Mouse (Mus musculus) ES-E14 (cell line): Measurements from ENCODE around the gene Gm9046. TPM values are rescaled to one million over a fixed set of nuclear protein-coding genes. Genes with fewer than 3 reads are reported as not detected.
"Not testable (repeated sequence)": the region's sequence is repeated elsewhere in the genome, so short reads cannot be mapped to it uniquely, and the experiment has no call there.

ENCODE experiments used
- DNase-seq: peaks from one replicate; pipeline ENCODE4 v3.0.0-alpha.2; 2013; ENCODE audit warnings: low read depth, low spot score
- H3K27ac ChIP-seq: 2 replicates; pipeline ENCODE4 v1.5.1; 2012; ENCODE audit warnings: low read depth, mild to moderate bottlenecking, low read length, moderate library complexity, mixed read lengths; ENCODE audit not compliant: poor library complexity, insufficient read depth, severe bottlenecking
- H3K36me3 ChIP-seq: 2 replicates; pipeline ENCODE4 v1.6.1; 2012; ENCODE audit warnings: mild to moderate bottlenecking, low read length, moderate library complexity, mixed read lengths; ENCODE audit not compliant: control insufficient read depth, poor library complexity, insufficient read depth, severe bottlenecking
- H3K4me1 ChIP-seq, 2 experiments: fragments of 150-350 bp in 1 of 2; sonication (generic) in 1 of 2; 2 replicates each; pipeline ENCODE4 v1.6.1; 2012; ENCODE audit warnings: low read length in 2 of 2, mild to moderate bottlenecking in 1 of 2, mixed read lengths in 1 of 2; ENCODE audit not compliant: control insufficient read depth in 2 of 2, insufficient read depth in 2 of 2, poor library complexity in 1 of 2
- H3K4me3 ChIP-seq, 2 experiments: fragments of 150-350 bp in 1 of 2; sonication (generic) in 1 of 2; 2 replicates each; pipeline ENCODE4 v1.5.1; 2012; ENCODE audit warnings: low read length in 2 of 2, low read depth in 1 of 2, mild to moderate bottlenecking in 1 of 2, mixed read lengths in 1 of 2; ENCODE audit not compliant: insufficient read depth in 1 of 2, poor library complexity in 1 of 2, severe bottlenecking in 1 of 2
- H3K9ac ChIP-seq: 2 replicates; pipeline ENCODE4 v1.6.1; 2012; ENCODE audit warnings: low read depth, mild to moderate bottlenecking, low read length, mixed read lengths; ENCODE audit not compliant: poor library complexity, insufficient read depth, severe bottlenecking
- H3K9me3 ChIP-seq: fragments of 150-350 bp; sonication (generic); 2 replicates; pipeline ENCODE4 v1.6.1; 2012; ENCODE audit warnings: low read depth, mild to moderate bottlenecking, low read length; ENCODE audit not compliant: control insufficient read depth, insufficient read depth
- CHD2 ChIP-seq: IDR thresholded peaks from 2 replicates; pipeline ENCODE4 v1.6.1; 2014; ENCODE audit warnings: mild to moderate bottlenecking, low read depth, low read length, inconsistent platforms
- HCFC1 ChIP-seq: IDR thresholded peaks from 2 replicates; pipeline ENCODE4 v1.6.1; 2012; ENCODE audit warnings: low read length, inconsistent platforms, borderline replicate concordance; ENCODE audit not compliant: insufficient read depth
- MAFK ChIP-seq: IDR thresholded peaks from 2 replicates; pipeline ENCODE4 v1.6.1; 2014; ENCODE audit warnings: mild to moderate bottlenecking, low read depth, low read length, inconsistent platforms; ENCODE audit not compliant: insufficient read depth
- ZC3H11A ChIP-seq: IDR thresholded peaks from 2 replicates; pipeline ENCODE4 v1.6.1; 2012; ENCODE audit warnings: low read depth, mild to moderate bottlenecking, inconsistent platforms, low read length, borderline replicate concordance
- ZNF384 ChIP-seq: IDR thresholded peaks from 2 replicates; pipeline ENCODE4 v1.6.1; 2012; ENCODE audit warnings: low read depth, low read length, inconsistent platforms
- in situ Hi-C, 2 experiments: fragments of 600-800 bp; cut with MboI; formaldehyde crosslinking; loops; one replicate each; pipeline ENCODE4 v1.15.1; 2025; ENCODE audit warnings: low sequenced_read_pairs in 2 of 2, inconsistent platforms in 1 of 2; ENCODE audit not compliant: unreplicated experiment in 2 of 2
- total RNA-seq: library from RNA; depleted of rRNA; stranded (reverse); fragments of 300-350 nt; gene quantifications from 2 replicates; pipeline ENCODE4 v1.2.3, GENCODE M21; 2012; rRNA removed

Gm9046 gene
- not detected in 2 replicates for total RNA-seq

GRCm38 (mm10) chr10:118343155-118343554, at the start of gene Gm9046:
TSS of gene Gm9046 (minus strand) at chr10:118343255.
- DNase-seq, H3K36me3 ChIP-seq, H3K4me3 ChIP-seq, H3K27ac ChIP-seq, H3K9me3 ChIP-seq, in situ Hi-C loops, H3K4me1 ChIP-seq, H3K9ac ChIP-seq: not testable (repeated sequence)

- in situ Hi-C loops: no loop called here
- Histone ChIP-seq H3K4me1 (no peaks in the 10 kb centered on the region), H3K9me3 (no peaks in the 10 kb centered on the region), H3K9ac (no peak overlapping the region), H3K27ac (no peak overlapping the region), H3K4me3 (no peak overlapping the region), H3K36me3 (no peaks in the 10 kb centered on the region)
- peak; percentile 69 for TF ChIP-seq ZNF384
- no peak for TF ChIP-seq HCFC1
- TF ChIP-seq ZC3H11A: peak; percentile 99
- no peak; the same call in 1 of the 2 replicates for TF ChIP-seq MAFK
- no peak for TF ChIP-seq CHD2
- DNase-seq: peak; percentile 78
Measured at GRCm38 (mm10) chr10:118370443-118370842, 27.4 kb upstream of the Gm9046 start.

- DNase-seq: no peak
- Histone ChIP-seq H3K9ac (no peak overlapping the region), H3K27ac (no peak overlapping the region), H3K36me3 (no peaks in the 10 kb centered on the region), H3K9me3 (no peaks in the 10 kb centered on the region), H3K4me1 (no peaks in the 10 kb centered on the region), H3K4me3 (no peak overlapping the region)
- TF ChIP-seq ZC3H11A (no peak), MAFK (peak; percentile 56; the same call in 1 of the 2 replicates)
- in situ Hi-C loops: no loop called here
Measured at GRCm38 (mm10) chr10:118369518-118369917, 26.5 kb upstream of the Gm9046 start.

GRCm38 (mm10) chr10:118354005-118354404, 10.9 kb upstream of the Gm9046 start, which contains the start of gene Gm9049:
TSS of gene Gm9049 (minus strand) at chr10:118354105.
- H3K4me3 ChIP-seq, DNase-seq, H3K9me3 ChIP-seq, H3K4me1 ChIP-seq, H3K36me3 ChIP-seq, in situ Hi-C loops, H3K9ac ChIP-seq, H3K27ac ChIP-seq: not testable (repeated sequence)

GRCm38 (mm10) chr10:118348579-118348978, 5.5 kb upstream of the Gm9046 start, which contains the start of gene Gm9048:
TSS of gene Gm9048 (minus strand) at chr10:118348679.
- H3K36me3 ChIP-seq, H3K4me3 ChIP-seq, H3K9me3 ChIP-seq, H3K9ac ChIP-seq, DNase-seq, H3K27ac ChIP-seq, in situ Hi-C loops, H3K4me1 ChIP-seq: not testable (repeated sequence)

- H3K36me3 ChIP-seq, H3K9ac ChIP-seq, H3K27ac ChIP-seq, H3K4me3 ChIP-seq, H3K9me3 ChIP-seq, H3K4me1 ChIP-seq, DNase-seq, in situ Hi-C loops: not testable (repeated sequence)
Measured at GRCm38 (mm10) chr10:118337731-118338130, 5.3 kb downstream of the Gm9046 start, which contains the start of gene Gm9045. TSS of gene Gm9045 (minus strand) at chr10:118337831.

GRCm38 (mm10) chr10:118332308-118332707, 10.7 kb downstream of the Gm9046 start, which contains the start of gene Gm9044:
TSS of gene Gm9044 (minus strand) at chr10:118332408.
- H3K9ac ChIP-seq, H3K4me1 ChIP-seq, in situ Hi-C loops, DNase-seq, H3K36me3 ChIP-seq, H3K9me3 ChIP-seq, H3K4me3 ChIP-seq, H3K27ac ChIP-seq: not testable (repeated sequence)

- H3K36me3 ChIP-seq, H3K4me1 ChIP-seq, H3K9ac ChIP-seq, in situ Hi-C loops, H3K9me3 ChIP-seq, H3K4me3 ChIP-seq, H3K27ac ChIP-seq, DNase-seq: not testable (repeated sequence)
Measured at GRCm38 (mm10) chr10:118326869-118327268, 16.2 kb downstream of the Gm9046 start, which contains the start of gene Gm9040. TSS of gene Gm9040 (minus strand) at chr10:118326969.
